Mouse (Mus musculus): Measurements from ENCODE around the gene Erich2. TPM values are rescaled to one million over a fixed set of nuclear protein-coding genes. Genes with fewer than 3 reads are reported as not detected.

The Erich2 gene
- 1 to 10 TPM in 1 of 2 experiments, under 1 TPM in 1; 0.72 to 1.1 TPM for total RNA-seq (2021)
- long read RNA-seq, experiment 1, result 0 reads
- long read RNA-seq, experiment 2, partial matches to known transcripts, result 0 of 1 reads
- long read RNA-seq, experiment 2, other reads (novel, unspliced or antisense), result 1 of 1 reads

GRCm38 (mm10) chr2:70508496-70508895 lies at the start of gene Erich2:
Gene Erich2 (plus strand): TSS chr2:70508819.
- no peak for DNase-seq (ENCODE audit: low spot score in 2 of 2)

GRCm38 (mm10) chr2:70463606-70464005 lies 45.0 kb upstream of the Erich2 start:
- no peak for DNase-seq (ENCODE audit: low spot score in 2 of 2)

GRCm38 (mm10) chr2:70471136-70471535 lies 37.5 kb upstream of the Erich2 start:
- DNase-seq (ENCODE audit: low spot score in 2 of 2), result no peak

- DNase-seq (ENCODE audit: low spot score in 2 of 2), result no peak
Measured at GRCm38 (mm10) chr2:70471861-70472620, 36.6 kb upstream of the Erich2 start.

GRCm38 (mm10) chr2:70497715-70498318 lies 10.8 kb upstream of the Erich2 start:
- DNase-seq (ENCODE audit: low spot score in 2 of 2), result no peak

- DNase-seq (ENCODE audit: low spot score in 2 of 2), result no peak
Measured at GRCm38 (mm10) chr2:70503436-70503835, 5.2 kb upstream of the Erich2 start.

GRCm38 (mm10) chr2:70505229-70505628 lies 3.4 kb upstream of the Erich2 start:
- no peak for DNase-seq (ENCODE audit: low spot score in 2 of 2)

- no peak for DNase-seq (ENCODE audit: low spot score in 2 of 2)
Measured at GRCm38 (mm10) chr2:70505896-70506295, 2.7 kb upstream of the Erich2 start.

GRCm38 (mm10) chr2:70506372-70506771 lies 2.2 kb upstream of the Erich2 start:
- no peak for DNase-seq (ENCODE audit: low spot score in 2 of 2)

GRCm38 (mm10) chr2:70509021-70509632 lies 508 bp downstream of the Erich2 start:
- DNase-seq (ENCODE audit: low spot score in 2 of 2), result peak; percentile 35 to 67

GRCm38 (mm10) chr2:70538283-70538682 lies 29.7 kb downstream of the Erich2 start:
- peak in 1 of 2 experiments; percentile 11 for DNase-seq (ENCODE audit: low spot score in 2 of 2)

- DNase-seq (ENCODE audit: low spot score in 2 of 2), result no peak
Measured at GRCm38 (mm10) chr2:70550671-70551070, 42.1 kb downstream of the Erich2 start.

- DNase-seq (ENCODE audit: low spot score in 2 of 2), result no peak
Measured at GRCm38 (mm10) chr2:70551446-70551845, 42.8 kb downstream of the Erich2 start.

GRCm38 (mm10) chr2:70552067-70552598 lies 43.5 kb downstream of the Erich2 start:
- no peak for DNase-seq (ENCODE audit: low spot score in 2 of 2)

GRCm38 (mm10) chr2:70552772-70553171 lies 44.2 kb downstream of the Erich2 start, which contains the start of gene Gad1:
Gene Gad1 (plus strand): TSS chr2:70553072.
- no peak for DNase-seq (ENCODE audit: low spot score in 2 of 2)

GRCm38 (mm10) chr2:70553826-70554225 lies 45.2 kb downstream of the Erich2 start:
- DNase-seq (ENCODE audit: low spot score in 2 of 2), result no peak

- peak; percentile 83 to 95 for DNase-seq (ENCODE audit: low spot score in 2 of 2)
Measured at GRCm38 (mm10) chr2:70558112-70558842, 49.7 kb downstream of the Erich2 start.

- no peak for DNase-seq (ENCODE audit: low spot score in 2 of 2)
Measured at GRCm38 (mm10) chr2:70558843-70559451, 50.3 kb downstream of the Erich2 start.

GRCm38 (mm10) chr2:70559520-70559919 lies 50.9 kb downstream of the Erich2 start:
- no peak for DNase-seq (ENCODE audit: low spot score in 2 of 2)

- DNase-seq (ENCODE audit: low spot score in 2 of 2), result peak; percentile 79 to 83
Measured at GRCm38 (mm10) chr2:70561077-70561795, 52.6 kb downstream of the Erich2 start.

Measured in layer of hippocampus, postnatal 14 days (tissue).